Mouse (Mus musculus) bone marrow, adult 2 months (tissue): ENCODE measurements at regions not wholly inside any gene's neighbourhood (a gene's known extent, or its start where the extent isn't known, plus 50 kb on each side); places are given as distances from the start of the nearest gene placed in this dataset.

Experiments
- H3K27ac ChIP-seq: fragments of 200-500 bp; 2 replicates; pipeline ENCODE4 v1.5.1; 2012; ENCODE audit warnings: low read depth, mild to moderate bottlenecking, control low read depth, inconsistent platforms, low read length; ENCODE audit not compliant: control insufficient read depth, poor library complexity, insufficient read depth
- H3K4me1 ChIP-seq: fragments of 200-500 bp; 2 replicates; pipeline ENCODE4 v1.6.1; 2011; ENCODE audit warnings: low read length; ENCODE audit not compliant: control insufficient read depth, insufficient read depth
- H3K4me3 ChIP-seq: fragments of 200-500 bp; replicated peaks from 2 replicates; pipeline ENCODE3; 2011; ENCODE audit warnings: mild to moderate bottlenecking, low read depth, low read length, control low read depth; ENCODE audit not compliant: control insufficient read depth
- CTCF ChIP-seq: fragments of 200-500 bp; IDR thresholded peaks from 2 replicates; pipeline ENCODE4 v1.5.1; 2011; ENCODE audit warnings: low read length, control low read depth; ENCODE audit not compliant: control insufficient read depth, insufficient read depth
- POLR2A ChIP-seq: fragments of 200-500 bp; IDR thresholded peaks from 2 replicates; pipeline ENCODE4 v1.6.1; 2011; ENCODE audit warnings: low read depth, mild to moderate bottlenecking, control low read depth, low read length, borderline replicate concordance; ENCODE audit not compliant: control insufficient read depth
- WGBS: fragments of 180-500 bp; shearing (Covaris S2); methylation state at CpG from one replicate; pipeline ENCODE4 v1.1.7; 2018; 5-methylcytosine and 5-hydroxymethylcytosine counted together

DNA sequence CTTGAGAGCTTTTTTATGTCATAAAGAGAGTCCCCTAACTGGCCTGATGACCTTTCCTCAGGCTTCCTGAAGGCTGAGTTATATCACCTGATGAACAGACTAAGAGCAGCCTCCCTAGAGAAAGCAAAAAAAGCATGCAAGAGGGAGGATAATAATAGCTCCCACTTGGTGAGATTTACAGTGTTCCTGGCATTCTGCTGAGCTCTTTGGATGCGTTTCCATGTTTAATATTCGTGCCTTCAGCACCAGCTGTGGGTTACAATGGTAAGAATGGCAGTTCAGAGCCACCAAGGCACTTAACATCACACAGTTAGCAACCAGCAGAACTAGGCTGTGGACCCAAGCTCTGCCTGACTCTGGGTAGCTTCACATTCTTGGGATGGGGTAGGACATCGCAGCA lies 100.4 kb upstream of the Gm4791 start:
- no peak overlapping the region for H3K27ac ChIP-seq
- TF ChIP-seq POLR2A, result no peak
- TF ChIP-seq CTCF, result no peak
- 75% methylated on average over 3 of the region's 3 CpGs for WGBS

DNA sequence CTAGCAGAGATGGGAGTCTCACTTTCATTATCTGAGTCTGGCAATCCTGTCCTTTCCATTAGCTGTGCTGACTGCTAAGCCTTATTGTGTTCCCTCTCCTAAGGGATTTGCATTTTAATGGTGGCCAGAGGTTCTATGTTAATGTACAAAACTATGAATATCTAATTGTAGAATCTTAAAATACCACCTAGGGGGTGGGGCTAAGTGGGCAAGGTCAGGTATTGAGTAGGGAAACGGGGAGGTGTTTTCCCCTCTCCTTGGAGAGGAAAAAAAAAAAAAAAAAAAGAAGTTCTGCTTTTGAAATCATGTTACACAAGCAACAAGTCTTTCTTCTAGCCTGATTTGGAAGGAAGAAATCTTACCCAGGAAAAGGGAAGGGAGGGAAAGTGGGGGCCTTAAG lies 106.7 kb upstream of the Gm4791 start:
- Histone ChIP-seq H3K27ac (no peak overlapping the region), H3K4me3 (no peak overlapping the region), H3K4me1 (no peaks in the 10 kb centered on the region)
- TF ChIP-seq CTCF, result no peak
- no peak for TF ChIP-seq POLR2A
- WGBS, result 13% methylated on average over 1 of the region's 1 CpGs

More for the DNA sequence above, 100.4 kb upstream of the Gm4791 start:
- no peaks in the 10 kb centered on the region for H3K4me1 ChIP-seq
- H3K4me3 ChIP-seq, result no peak overlapping the region

DNA sequence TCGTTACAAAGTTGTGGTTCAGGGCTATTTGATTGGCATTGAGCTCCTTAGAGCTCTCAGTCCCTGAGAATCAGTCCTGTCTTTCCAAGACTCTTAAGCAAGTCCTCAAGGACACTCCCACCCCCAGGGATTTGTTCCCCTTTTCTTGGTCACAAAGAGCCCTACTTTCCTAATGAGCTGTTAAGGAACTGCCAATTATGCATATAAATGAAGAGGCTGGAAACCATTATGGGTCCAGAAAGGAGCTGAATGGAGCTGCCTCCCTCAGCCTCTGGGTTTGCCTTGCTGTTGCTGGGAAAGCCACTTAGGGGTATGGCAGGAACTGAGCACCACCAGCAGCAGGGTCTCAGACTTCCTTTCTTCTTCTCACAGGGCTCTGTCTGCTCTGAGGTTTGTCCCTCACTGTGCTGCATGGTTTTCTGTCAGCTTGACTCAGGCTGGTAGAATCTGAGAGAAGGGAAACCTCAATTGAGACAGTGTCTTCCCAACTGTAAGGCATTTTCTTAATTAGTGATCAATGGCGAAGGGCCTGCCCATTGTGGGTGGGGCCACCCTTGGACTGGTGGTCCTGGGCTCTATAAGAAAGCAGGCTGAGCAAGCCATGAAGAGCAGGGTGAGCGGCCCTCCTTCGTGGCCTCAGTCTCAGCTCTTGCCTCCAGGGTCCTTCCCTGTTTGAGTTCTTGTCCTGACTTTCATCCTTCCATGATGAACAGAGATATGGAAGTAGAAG lies 108.4 kb upstream of the Gm4791 start:
- WGBS, result 73% methylated on average over 4 of the region's 4 CpGs
- TF ChIP-seq CTCF (no peak), POLR2A (no peak)
- Histone ChIP-seq H3K27ac (no peak overlapping the region), H3K4me1 (no peaks in the 10 kb centered on the region), H3K4me3 (no peak overlapping the region)

DNA sequence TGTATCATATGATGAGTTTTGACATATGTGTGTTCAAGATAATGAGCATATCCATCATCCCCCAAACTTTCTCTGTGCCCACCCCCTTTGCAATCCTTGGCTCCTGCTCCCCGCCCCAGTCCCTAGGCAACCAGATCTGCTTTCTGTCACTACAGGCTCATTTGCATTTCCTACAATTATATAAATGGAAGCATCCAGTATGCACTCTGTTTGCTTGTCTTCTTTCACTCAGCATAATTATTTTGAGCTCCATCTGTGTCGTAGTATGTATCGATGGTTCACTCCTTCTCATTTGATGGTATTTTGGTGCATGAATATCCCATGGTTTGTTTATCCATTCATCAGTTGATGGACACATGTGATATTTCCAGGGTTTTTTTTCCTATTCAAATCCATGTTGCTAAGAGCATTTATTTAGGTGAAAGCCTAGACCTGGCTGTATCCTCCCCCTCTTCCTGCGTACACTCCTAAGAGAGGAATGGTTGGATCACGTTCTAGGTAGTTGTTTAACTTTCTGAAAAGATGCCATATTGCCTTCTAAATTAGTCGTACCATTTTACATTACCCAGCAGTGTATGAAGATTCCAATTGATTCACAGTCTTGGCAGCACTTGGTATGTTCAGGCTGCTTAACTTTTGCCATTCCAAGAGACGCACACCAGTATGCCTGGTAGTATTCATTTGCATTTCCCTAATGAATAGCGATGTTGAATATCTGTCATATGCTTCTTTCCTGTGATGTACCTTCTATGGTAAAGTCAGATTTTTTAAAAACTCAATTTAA lies 127.1 kb upstream of the Gm4791 start:
- no peak overlapping the region for H3K4me3 ChIP-seq
- no peaks in the 10 kb centered on the region for H3K4me1 ChIP-seq
- 82% methylated on average over 8 of the region's 8 CpGs for WGBS
- TF ChIP-seq POLR2A, result no peak
- no peak overlapping the region for H3K27ac ChIP-seq

DNA sequence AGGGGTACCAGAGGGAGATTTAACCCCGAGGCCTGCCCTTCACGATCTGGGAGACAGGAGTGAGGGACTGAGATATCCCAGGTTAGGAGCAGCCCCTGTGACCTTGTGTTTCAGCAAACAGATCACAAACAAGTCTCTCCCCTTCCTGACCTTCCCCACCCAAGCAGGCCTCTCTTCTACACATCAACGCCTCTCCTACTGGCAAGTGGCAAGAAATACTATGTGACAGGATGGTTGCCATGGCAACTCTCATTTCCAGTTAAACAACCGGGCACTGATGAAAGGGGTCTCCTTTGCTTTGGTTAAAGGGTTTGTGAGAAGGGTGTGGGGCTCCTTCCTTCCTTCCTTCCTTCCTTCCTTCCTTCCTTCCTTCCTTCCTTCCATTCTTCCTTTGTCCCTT lies 134.6 kb upstream of the Gm4791 start:
- TF ChIP-seq CTCF (no peak), POLR2A (no peak)
- no peaks in the 10 kb centered on the region for H3K4me1 ChIP-seq
- WGBS, result 37% methylated on average over 4 of the region's 4 CpGs
- H3K4me3 ChIP-seq, result no peak overlapping the region
- no peak overlapping the region for H3K27ac ChIP-seq

DNA sequence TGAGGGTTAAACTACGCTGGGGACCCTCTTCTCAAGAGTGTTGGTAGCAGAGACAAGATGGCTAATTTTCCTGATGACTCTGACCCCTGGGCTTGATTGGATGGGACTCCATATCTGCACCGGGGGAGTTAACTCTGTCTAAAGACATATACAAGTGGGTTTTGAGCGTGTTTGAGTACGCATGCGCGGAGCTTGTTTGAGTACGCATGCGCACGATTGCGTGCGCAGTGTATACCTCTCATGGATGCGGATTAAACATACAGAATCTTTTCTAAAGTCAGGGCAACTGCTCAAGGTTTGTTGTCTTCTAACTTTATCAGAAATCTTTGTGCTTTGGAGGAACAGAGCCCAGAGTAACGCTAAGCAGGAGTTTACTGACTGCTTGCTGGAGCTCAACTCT lies 146.8 kb upstream of the Gm4791 start:
- Histone ChIP-seq H3K4me3 (no peak overlapping the region), H3K4me1 (no peaks in the 10 kb centered on the region), H3K27ac (no peak overlapping the region)
- WGBS, result 92% methylated on average over 13 of the region's 13 CpGs
- TF ChIP-seq POLR2A, result no peak
- TF ChIP-seq CTCF, result no peak

DNA sequence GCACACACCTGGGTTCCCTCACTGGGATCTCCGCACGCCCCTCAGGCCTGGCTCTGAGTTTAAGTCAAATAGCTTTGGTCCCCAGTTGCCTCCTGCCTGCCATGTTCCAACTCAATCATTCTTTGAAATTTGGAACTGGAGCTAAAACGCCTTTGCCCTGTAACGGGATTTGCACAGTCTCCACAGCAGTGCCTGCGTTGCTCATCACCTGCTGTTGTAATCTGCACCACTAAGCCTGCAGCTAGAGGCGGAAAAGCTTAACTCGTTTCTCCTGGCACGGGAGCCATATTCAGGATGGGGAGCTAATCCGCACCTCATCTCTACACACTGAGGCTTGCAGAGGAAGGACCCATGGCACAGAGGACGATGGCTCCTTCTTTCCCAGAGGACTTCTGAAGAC lies 147.2 kb upstream of the Gm4791 start:
- Histone ChIP-seq H3K4me3 (no peak overlapping the region), H3K4me1 (no peaks in the 10 kb centered on the region), H3K27ac (no peak overlapping the region)
- 78% methylated on average over 10 of the region's 10 CpGs for WGBS
- TF ChIP-seq POLR2A, result no peak
- TF ChIP-seq CTCF, result no peak

DNA sequence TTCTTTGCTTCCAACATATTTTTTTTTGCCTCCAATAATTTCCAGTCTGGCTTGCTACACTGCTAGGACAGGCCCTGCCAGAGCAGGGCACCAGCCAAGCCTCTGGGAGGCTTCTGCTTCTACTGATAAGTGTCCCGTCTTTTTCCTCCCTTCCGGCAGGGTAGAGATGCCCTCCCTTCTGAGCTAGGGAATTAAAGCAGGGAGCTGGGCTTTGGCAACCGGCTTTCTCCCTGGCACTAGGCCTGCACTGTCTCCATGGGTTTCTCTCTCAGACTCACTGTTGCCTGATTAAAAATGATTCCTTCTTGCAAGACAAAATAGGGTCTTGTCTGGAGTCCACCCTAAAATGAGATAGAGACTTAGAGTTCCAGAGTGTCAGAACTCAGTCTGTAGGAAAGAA lies 153.3 kb upstream of the Gm4791 start:
- H3K4me3 ChIP-seq, result no peak overlapping the region
- no peak overlapping the region for H3K27ac ChIP-seq
- H3K4me1 ChIP-seq, result no peaks in the 10 kb centered on the region
- TF ChIP-seq CTCF (no peak), POLR2A (no peak)
- 71% methylated on average over 3 of the region's 3 CpGs for WGBS
